Mouse (Mus musculus) T-cell, adult 2 months (primary cell): ENCODE measurements around the gene E2f6.

ENCODE experiments used
- DNase-seq: peaks from one replicate; pipeline ENCODE4 v3.0.0; 2022; ENCODE audit warnings: low spot score

E2f6 gene

GRCm38 (mm10) chr12:16874086-16874485 lies 63.3 kb downstream of the E2f6 start:
- peak; percentile 80 for DNase-seq

GRCm38 (mm10) chr12:16875269-16875668 lies 64.5 kb downstream of the E2f6 start:
- no peak for DNase-seq

GRCm38 (mm10) chr12:16875678-16876077 lies 64.9 kb downstream of the E2f6 start:
- no peak for DNase-seq

- no peak for DNase-seq
Observed at GRCm38 (mm10) chr12:16876667-16877066, 65.9 kb downstream of the E2f6 start.

GRCm38 (mm10) chr12:16877141-16877540 lies 66.4 kb downstream of the E2f6 start:
- no peak for DNase-seq

- DNase-seq, result no peak
Observed at GRCm38 (mm10) chr12:16877679-16878078, 66.9 kb downstream of the E2f6 start.

- DNase-seq, result no peak
Observed at GRCm38 (mm10) chr12:16879369-16879768, 68.6 kb downstream of the E2f6 start.

GRCm38 (mm10) chr12:16880077-16880476 lies 69.3 kb downstream of the E2f6 start:
- DNase-seq, result no peak

GRCm38 (mm10) chr12:16882442-16882841 lies 71.7 kb downstream of the E2f6 start:
- DNase-seq, result no peak

GRCm38 (mm10) chr12:16883111-16883510 lies 72.3 kb downstream of the E2f6 start:
- no peak for DNase-seq

- no peak for DNase-seq
Observed at GRCm38 (mm10) chr12:16884534-16884933, 73.8 kb downstream of the E2f6 start.

- DNase-seq, result no peak
Observed at GRCm38 (mm10) chr12:16886354-16886753, 75.6 kb downstream of the E2f6 start.
